Mouse (Mus musculus) liver, adult (tissue): ENCODE measurements at regions not wholly inside any gene's neighbourhood (a gene's known extent, or its start where the extent isn't known, plus 50 kb on each side); places are given as distances from the start of the nearest gene placed in this dataset.
A peak's percentile ranks its signal among the peaks of the same experiment; 100 is the strongest.

Experiments used
- GATA4 ChIP-seq: IDR thresholded peaks from 2 replicates; pipeline ENCODE4 v1.6.1; 2014; ENCODE audit warnings: mild to moderate bottlenecking, low read length; ENCODE audit not compliant: insufficient replicate concordance

DNA sequence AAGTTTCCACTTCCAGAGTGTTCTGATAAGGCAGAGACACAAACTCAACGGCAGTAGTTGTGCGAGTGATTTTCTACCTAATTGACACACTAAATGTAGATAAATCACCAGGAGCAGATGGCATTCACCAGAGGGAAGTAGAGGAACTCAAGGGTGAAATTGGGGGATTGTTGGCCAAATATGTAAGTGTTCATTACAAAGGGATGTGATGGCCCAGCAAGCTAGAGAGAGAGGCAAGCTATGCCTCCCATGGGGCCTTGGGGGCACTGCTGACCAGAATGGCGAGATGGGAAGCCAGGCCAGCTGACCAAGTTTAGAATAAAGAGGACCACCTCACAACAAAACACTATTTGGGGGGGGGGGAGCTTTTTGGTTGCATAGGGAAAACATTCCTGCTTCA is 136.5 kb upstream of the Mocs1 start:
- TF ChIP-seq GATA4 = no peak

DNA sequence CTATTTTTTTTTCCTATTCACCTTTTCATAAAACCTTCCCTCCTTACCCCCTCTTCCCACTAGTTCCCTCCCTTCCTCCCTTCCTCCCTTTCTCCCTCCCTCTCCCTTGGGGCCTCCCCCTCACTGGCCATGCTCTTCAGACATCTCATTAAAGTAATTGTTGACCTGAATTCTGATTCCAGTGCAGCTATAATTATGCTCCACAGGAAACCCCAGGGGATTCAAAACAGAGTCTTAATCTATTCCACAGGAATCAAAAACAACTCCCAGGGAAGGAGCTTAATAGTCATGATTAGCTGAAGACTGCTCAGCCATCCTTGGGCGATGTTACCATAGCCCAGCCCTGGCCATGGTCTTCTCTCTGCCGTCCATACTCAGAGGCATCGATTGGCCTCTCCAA is 123.7 kb upstream of the Mocs1 start:
- TF ChIP-seq GATA4 = no peak

DNA sequence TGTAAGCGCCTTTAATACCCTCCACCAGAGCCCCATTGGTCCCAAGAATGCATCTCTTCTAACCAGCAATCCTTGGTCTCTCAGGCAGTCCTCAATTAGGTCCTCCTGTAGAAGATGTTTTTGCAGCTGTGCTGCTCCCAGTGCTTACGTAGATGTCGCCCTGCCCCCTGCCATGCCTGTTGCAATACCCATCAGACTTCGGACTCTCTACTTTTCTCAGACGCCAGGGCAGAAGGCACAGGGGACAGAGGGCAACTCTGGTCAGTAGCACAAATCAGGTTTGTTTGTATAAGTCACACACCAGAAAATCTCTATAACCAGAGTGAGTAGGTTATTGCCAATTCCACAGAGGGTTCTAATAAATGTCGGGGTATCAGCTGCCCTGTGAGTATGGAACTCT is 123.0 kb upstream of the Mocs1 start:
- TF ChIP-seq GATA4 = no peak

DNA sequence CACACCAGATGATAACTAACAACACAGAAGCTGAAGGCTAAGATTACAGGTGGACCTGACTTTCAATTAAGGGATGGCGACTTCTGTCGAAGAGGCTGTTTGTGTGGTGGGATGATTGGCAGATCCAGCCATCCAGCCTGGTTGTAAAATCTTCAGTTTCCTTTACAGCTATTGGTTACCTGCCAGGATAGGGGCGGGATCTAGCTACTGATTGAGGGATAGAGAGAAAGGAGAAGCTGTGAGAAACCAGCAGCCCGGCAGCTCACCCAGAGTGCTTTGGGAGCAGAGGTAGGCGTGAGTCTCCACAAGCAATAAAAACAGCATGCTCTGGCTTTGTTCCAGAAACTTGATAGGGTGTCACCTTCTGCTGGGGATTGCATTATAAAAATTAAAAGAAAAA is 119.1 kb upstream of the Mocs1 start:
- TF ChIP-seq GATA4 = no peak

DNA sequence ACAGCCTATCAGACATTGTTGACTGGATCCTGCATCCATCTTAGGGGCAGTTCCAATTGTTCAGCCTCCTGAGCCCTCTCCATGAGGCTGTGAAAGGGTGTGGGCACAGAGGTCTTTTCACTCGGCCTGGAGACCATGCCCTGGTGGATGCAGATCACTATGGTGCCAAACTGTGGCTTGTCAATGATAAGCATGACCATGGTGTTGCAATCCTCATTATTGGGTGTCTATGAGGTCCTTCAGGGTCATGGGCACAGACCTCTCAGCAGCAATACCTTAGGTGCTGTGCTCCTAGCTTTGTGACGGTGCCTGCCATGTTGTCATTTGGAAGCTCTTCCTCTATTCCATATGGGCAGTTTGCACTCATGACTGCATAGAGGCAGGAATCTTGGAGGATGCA is 114.0 kb upstream of the Mocs1 start:
- TF ChIP-seq GATA4 = no peak

DNA sequence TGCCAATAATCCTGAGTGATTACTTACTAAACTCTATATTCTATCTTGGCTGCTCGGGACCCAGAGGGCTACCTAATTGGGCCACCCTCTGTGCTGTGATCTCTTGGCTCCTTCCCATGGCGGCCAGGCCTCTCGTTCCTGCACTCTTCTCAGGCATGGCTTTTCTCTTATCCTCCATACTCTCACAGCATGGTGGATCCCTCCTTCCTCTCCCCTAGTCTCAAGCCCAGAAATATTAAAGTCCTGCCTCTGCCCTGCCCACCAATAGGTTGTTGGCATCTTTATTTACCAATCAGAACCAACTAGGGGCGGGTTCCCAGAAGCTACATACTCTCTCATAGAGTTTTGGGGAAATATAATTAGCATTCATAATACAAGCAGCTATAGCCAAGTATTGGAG is 100.6 kb upstream of the Mocs1 start:
- TF ChIP-seq GATA4 = no peak

DNA sequence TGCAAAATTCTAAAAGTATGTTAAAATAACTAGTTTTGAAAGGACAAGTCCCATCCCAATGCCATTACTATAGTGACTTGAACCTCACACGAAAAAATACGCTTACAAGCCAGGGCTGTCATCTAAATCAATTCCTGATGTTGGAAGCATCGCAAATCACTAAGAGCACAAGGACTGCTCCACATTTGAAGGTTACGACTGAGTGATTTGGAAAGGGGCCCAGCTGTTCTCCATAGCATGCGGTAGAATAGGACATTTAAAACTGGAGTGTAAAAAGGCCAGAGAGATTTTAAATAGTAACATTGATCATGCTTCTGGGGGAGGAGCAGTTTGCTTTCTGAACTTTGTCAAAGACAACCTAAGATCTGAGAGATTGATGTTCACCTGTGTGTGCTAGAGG is 92.8 kb upstream of the Mocs1 start:
- TF ChIP-seq GATA4 = no peak

DNA sequence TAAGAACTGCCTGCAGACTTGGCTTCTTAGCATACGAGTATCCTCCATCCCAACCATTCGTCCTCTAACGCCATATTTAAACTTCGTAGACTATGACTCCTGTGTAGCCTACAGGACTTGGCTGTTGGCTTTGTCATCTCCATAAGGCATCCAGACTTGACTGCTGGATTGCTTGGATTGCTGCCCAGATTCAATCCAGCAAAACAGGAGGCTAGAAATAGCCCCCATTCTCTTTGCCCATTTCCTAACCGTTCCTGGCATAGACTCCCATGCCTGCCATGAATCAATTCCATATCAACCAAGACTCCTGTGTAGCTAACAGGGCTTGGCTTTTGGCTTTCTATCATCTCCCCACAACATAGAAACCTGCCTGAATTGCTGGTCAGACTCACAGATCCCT is 90.3 kb upstream of the Mocs1 start:
- no peak for TF ChIP-seq GATA4

DNA sequence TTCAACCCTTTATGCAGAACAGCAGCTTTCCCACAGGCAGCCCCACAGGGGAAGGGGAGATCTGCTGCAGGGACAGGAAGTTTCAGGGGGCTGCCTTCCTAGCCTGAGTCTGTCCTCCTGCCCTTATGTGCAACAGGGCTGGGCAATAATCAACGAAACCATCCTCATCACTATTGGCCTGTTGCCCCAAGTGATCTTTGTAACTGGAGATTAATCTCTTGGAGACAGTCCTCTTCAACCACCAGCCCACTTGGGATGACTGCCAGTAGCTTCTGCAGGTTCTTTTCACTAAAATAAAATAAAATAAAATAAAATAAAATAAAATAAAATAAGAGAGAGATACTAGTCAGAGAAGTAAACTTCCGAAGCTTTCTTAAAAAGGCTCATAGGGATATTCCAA is 85.5 kb upstream of the Mocs1 start:
- no peak for TF ChIP-seq GATA4

DNA sequence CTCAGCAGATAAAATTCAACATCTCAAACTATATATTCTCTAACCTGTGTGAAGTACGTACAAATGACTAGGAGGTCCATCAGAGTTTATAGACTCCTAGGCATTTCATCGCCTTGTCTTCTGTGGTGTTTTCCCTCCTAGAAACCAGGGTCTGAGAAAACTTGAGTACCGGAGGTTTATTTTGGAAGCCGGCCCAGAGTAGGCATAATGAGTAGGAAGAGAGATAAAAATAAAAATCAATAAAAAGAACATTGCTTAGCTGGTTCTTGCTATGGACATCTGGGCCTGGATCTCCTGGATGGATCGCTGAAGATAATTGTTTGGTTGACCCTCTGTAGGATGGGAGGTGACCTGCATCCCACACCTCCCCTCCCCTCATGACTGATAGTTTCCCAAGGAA is 81.5 kb upstream of the Mocs1 start:
- no peak for TF ChIP-seq GATA4

DNA sequence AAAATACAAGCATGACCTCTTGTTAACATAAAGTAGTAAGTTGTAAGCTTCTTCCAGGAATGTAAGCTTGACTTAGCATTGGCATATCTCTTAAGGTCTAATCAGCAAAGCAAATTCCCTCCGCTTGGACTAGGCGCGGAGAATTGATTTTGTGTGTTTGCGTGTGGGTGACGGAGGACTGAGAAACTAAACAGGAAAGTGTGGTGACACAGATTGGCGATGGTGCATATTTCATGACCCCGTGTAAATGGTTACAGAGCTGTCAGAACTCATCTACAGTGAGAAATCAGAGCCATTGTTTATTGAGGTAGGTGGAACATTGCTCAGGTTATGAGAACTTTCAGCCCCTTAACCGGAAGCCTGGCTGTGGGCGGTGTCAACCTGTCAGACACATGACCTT is 78.8 kb upstream of the Mocs1 start:
- TF ChIP-seq GATA4 = no peak

DNA sequence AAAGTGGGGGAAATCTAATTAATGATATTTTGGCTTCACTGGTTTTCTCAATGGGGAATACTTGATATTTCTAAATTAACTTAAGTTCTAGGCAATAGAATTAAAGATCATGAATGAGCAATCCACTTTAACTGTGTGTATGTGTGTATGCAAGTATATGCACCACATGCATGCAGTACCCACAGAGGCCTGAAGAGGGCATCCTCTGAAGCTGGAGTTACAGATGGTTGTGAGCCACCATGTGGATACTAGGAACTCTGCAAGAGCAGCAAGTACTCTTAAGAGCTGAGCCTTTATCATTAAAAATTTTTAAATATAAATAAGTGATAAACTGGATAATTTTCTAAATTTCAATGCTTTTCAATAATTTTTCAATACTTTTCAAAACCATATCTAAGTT is 69.0 kb upstream of the Mocs1 start:
- no peak for TF ChIP-seq GATA4

DNA sequence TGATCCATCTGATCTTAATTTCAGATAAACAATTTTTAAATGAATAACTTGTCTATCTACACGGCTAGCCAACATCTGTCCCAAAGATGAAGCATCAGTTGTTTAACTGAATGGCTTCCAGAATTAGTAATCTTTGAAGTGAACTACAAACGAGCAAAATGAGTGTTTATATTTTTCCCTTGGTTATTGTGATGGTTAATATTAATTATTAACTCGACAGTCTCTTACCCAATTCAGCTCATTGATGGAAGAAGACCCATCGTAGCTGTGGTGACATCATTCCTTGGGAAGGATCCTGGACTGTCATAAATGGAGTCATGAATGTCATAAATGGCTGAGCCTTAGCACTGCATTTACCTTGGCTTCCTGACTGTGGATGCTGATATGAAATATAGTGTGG is 60.4 kb upstream of the Mocs1 start:
- no peak for TF ChIP-seq GATA4

DNA sequence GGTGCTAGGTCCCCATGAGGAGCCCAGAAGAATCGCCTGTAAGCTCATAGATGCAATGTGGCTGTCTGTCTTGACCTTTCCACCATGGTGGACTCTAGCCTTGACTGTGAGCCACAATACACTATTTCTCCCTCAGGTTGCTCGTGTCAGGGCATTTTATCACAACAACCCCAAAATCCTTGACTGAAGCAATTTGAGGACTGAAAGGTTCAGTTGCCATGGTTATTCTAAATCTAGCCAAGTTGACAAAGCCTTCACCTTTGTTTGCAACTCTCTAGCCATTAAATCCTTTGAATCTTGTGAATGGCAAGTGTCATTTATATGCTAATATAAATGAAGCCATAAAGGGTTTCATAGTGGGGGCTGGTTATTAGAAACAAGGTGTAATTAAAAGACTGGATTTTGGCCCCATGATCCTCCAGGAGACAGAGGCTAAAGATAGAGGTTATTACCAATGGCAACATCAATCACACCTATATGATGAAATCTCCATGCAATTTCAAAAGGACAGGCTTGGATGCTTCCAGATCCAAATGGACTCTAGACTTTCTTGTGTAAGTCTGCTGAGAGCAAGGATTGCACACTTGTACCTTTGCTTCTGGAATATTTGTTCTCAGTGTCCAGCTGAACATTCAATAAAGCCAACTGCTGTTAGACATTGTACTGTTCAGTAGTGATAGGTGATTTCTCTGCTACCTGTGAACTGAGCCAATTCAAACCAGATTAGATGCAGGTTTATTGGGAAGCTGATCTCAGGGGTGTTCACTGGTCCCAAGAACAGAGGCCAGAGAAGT is 59.5 kb upstream of the Mocs1 start:
- TF ChIP-seq GATA4 = peak; percentile 73

DNA sequence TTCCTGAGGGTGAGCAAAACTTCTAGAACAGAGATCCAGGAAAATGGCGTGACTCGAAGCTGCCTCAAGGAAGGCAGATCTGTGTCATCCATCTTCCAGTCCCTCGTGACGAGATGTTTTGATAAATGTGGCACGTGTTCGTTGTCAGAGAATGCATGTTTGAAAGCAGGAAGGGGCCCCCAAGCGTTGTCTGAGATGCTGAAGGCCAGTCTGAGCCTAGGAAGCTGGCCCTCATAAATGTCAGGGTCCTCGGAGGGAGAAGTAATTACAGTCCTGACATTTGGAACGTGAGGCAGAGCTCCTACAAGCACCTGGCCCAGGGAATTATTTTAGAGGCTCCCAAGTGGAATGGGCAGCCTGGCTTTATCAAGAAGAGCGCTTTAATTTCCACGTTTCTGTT is 50.5 kb upstream of the Mocs1 start:
- TF ChIP-seq GATA4 = no peak
